8 mouse cellular contexts compared by ENCODE assay signal in the genomic region with DNA sequence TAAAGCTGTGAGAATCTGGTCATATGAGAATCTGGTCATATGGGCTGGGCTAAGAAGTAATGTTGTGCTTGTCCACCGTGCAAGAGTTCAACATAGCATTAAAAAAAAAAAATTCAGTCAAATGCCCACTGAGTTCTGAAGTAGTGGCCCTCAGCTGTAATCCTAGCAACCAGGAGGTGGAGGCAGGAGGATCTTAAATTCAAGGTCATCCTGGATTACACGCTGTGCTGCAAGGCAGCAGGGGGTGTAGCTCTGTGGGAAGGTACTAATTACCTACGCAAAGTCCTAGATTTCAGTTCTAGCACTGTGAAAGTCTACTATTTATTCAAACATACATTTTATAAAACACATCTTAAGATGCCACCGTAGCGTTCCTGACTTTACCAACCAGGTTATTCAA. TPM values are rescaled to one million over a fixed set of nuclear protein-coding genes. Genes with fewer than 3 reads are reported as not detected.
A peak's percentile ranks its signal among the peaks of the same experiment; 100 is the strongest.
DNase-seq lines count a peak whose midpoint lies in the region; ATAC-seq and TF ChIP-seq lines count a peak whose summit lies in the region.

No protein-coding gene starts in this region.

- WGBS in spleen, adult 2 months: 11% methylated on average over 5 of the region's 5 CpGs
- WGBS in liver, embryonic 11.5 days: 13% methylated on average over 5 of the region's 5 CpGs
- 9% methylated on average over 5 of the region's 5 CpGs for WGBS in stomach, postnatal 0 days

- H3K4me3 ChIP-seq in spleen, adult 2 months (ENCODE audit: extremely low read depth, insufficient read depth, insufficient read length): peak overlapping the region; percentile 92
- H3K4me3 ChIP-seq in liver, embryonic 11.5 days (ENCODE audit: low read depth, low read length): peak overlapping the region; percentile 67
- H3K4me3 ChIP-seq in stomach, postnatal 0 days (ENCODE audit: low read depth, low read length): peak overlapping the region; percentile 71

- peak overlapping the region; percentile 66 for H3K9ac ChIP-seq in liver, embryonic 11.5 days (ENCODE audit: low read depth, low read length)
- H3K9ac ChIP-seq in stomach, postnatal 0 days (ENCODE audit: low read length): peak overlapping the region; percentile 62

- no peak for TF ChIP-seq POLR2A in spleen, adult 2 months (IDR thresholded peaks at IDR 0.05; ENCODE audit: low read depth, low read length)

- H3K27me3 ChIP-seq in spleen, adult 2 months (ENCODE audit: control insufficient read depth, insufficient read depth, low read length): no peaks in the 10 kb centered on the region
- no peaks in the 10 kb centered on the region for H3K27me3 ChIP-seq in liver, embryonic 11.5 days (replicated peaks; ENCODE audit: control insufficient read depth, insufficient read depth, low read length)
- no peaks in the 10 kb centered on the region for H3K27me3 ChIP-seq in stomach, postnatal 0 days (ENCODE audit: control insufficient read depth, insufficient read depth, low read length)

- peak overlapping the region; percentile 80; the same call in 1 of the 2 replicates for H3K27ac ChIP-seq in spleen, adult 2 months (ENCODE audit: insufficient read depth, low read length)
- H3K27ac ChIP-seq in liver, embryonic 11.5 days (ENCODE audit: low read depth, low read length): no peak overlapping the region
- no peak overlapping the region for H3K27ac ChIP-seq in stomach, postnatal 0 days (replicated peaks)

- no peaks in the 10 kb centered on the region for H3K9me3 ChIP-seq in liver, embryonic 11.5 days (ENCODE audit: control insufficient read depth, low read length)
- H3K9me3 ChIP-seq in stomach, postnatal 0 days (ENCODE audit: control insufficient read depth, low read length): no peaks in the 10 kb centered on the region

- TF ChIP-seq EP300 in stomach, postnatal 0 days (optimal IDR thresholded peaks at IDR 0.05): no peak

- peak overlapping the region; percentile 61 for H3K4me2 ChIP-seq in liver, embryonic 11.5 days
- H3K4me2 ChIP-seq in stomach, postnatal 0 days (replicated peaks; ENCODE audit: low read depth): peak overlapping the region; percentile 80

- ATAC-seq in CD4-positive, CD25-positive, alpha-beta regulatory T cell, adult 4 months: no peak
- ATAC-seq in liver, embryonic 11.5 days (replicated peaks; ENCODE audit: low FRiP score): no peak
- no peak for ATAC-seq in stomach, postnatal 0 days (ENCODE audit: low FRiP score, low TSS enrichment)

- peak; percentile 24 for DNase-seq in CD4-positive, CD25-positive, alpha-beta regulatory T cell, adult 2 months (ENCODE audit: low read depth, low spot score)
- DNase-seq in spleen, adult 2 months (ENCODE audit: low read depth in 1 of 2, low spot score in 2 of 2): no peak
- DNase-seq in spleen, postnatal 14 days (ENCODE audit: low spot score in 2 of 2): no peak
- DNase-seq in liver, embryonic 11.5 days (ENCODE audit: low spot score): no peak
- DNase-seq in stomach, postnatal 0 days (ENCODE audit: low spot score): no peak
- no peak for DNase-seq in gastrocnemius, postnatal 4 days (ENCODE audit: low spot score in 2 of 2)
- no peak for DNase-seq in gastrocnemius, postnatal 25 days

- no peak for TF ChIP-seq CTCF in spleen, adult 2 months (IDR thresholded peaks at IDR 0.05; ENCODE audit: extremely low read depth, insufficient read depth, insufficient read length, insufficient replicate concordance)
- TF ChIP-seq CTCF in stomach, postnatal 0 days (IDR thresholded peaks at IDR 0.05; ENCODE audit: low read depth): 0 out of 2 replicates have a peak, but pooled peaks have one; percentile 11

- peaks cover 2% of the 10 kb centered on the region; the same call in 1 of the 2 replicates for H3K36me3 ChIP-seq in spleen, adult 2 months (ENCODE audit: control insufficient read depth, insufficient read depth, low read length)
- H3K36me3 ChIP-seq in liver, embryonic 11.5 days (ENCODE audit: control insufficient read depth, insufficient read depth, low read length): no peaks in the 10 kb centered on the region; the same call in 1 of the 2 replicates
- H3K36me3 ChIP-seq in stomach, postnatal 0 days (ENCODE audit: control insufficient read depth, insufficient read depth, low read length): no peaks in the 10 kb centered on the region

- H3K4me1 ChIP-seq in spleen, adult 2 months (ENCODE audit: control insufficient read depth, insufficient read depth, insufficient read length): no peaks in the 10 kb centered on the region; the same call in 1 of the 2 replicates
- 0 out of 2 replicates have a peak, but pooled peaks cover 3% of the 10 kb centered on the region for H3K4me1 ChIP-seq in liver, embryonic 11.5 days (replicated peaks; ENCODE audit: control insufficient read depth, insufficient read depth, low read length)
- 0 out of 2 replicates have a peak, but pooled peaks cover 5% of the 10 kb centered on the region for H3K4me1 ChIP-seq in stomach, postnatal 0 days (replicated peaks; ENCODE audit: control insufficient read depth, insufficient read depth)

RNA-seq across cellular contexts. Expression of gene Actr6, which starts 0.8 kb away (rescaled TPM):
- 10 to 100 TPM; 35.5 to 51.3 TPM for polyA plus RNA-seq in CD4-positive, CD25-positive, alpha-beta regulatory T cell, adult 4 months (2017; shearing (Covaris generic))
- 0.74 and 1.3 TPM in 2 replicates for polyA plus RNA-seq in spleen, adult 2 months (2012; rRNA removed)
- 29.3 and 33.2 TPM in 2 replicates for polyA plus RNA-seq in liver, embryonic 11.5 days (2014; fragmentation: Nextera tagmentation; extraction: Ambion mirVana)
- 17.1 TPM in 2 replicates for polyA plus RNA-seq in stomach, postnatal 0 days (2015; fragmentation: Nextera tagmentation; extraction: Ambion mirVana)
- total RNA-seq in gastrocnemius, postnatal 4 days (2021): 1 to 10 TPM; 6.9 to 8.0 TPM
- total RNA-seq in gastrocnemius, postnatal 25 days (2021): 1 to 10 TPM; 5.2 to 5.6 TPM

RNA-seq across cellular contexts. Expression of gene Uhrf1bp1l, which starts 13.4 kb away (rescaled TPM):
- 10 to 100 TPM; 20.9 to 22.3 TPM for polyA plus RNA-seq in CD4-positive, CD25-positive, alpha-beta regulatory T cell, adult 4 months (2017; shearing (Covaris generic))
- 8.7 and 11.1 TPM in 2 replicates for polyA plus RNA-seq in spleen, adult 2 months (2012; rRNA removed)
- polyA plus RNA-seq in liver, embryonic 11.5 days (2014; fragmentation: Nextera tagmentation; extraction: Ambion mirVana): 24.4 and 26.8 TPM in 2 replicates
- polyA plus RNA-seq in stomach, postnatal 0 days (2015; fragmentation: Nextera tagmentation; extraction: Ambion mirVana): 13.3 TPM in 2 replicates
- 10 to 100 TPM; 11.5 to 17.9 TPM for total RNA-seq in gastrocnemius, postnatal 4 days (2021)
- 10 to 100 TPM; 15.2 to 15.3 TPM for total RNA-seq in gastrocnemius, postnatal 25 days (2021)

RNA-seq across cellular contexts. Expression of gene Scyl2, which starts 45.3 kb away (rescaled TPM):
- 1 to 10 TPM; 9.1 to 9.8 TPM for polyA plus RNA-seq in CD4-positive, CD25-positive, alpha-beta regulatory T cell, adult 4 months (2017; shearing (Covaris generic))
- polyA plus RNA-seq in spleen, adult 2 months (2012; rRNA removed): 7.3 and 7.6 TPM in 2 replicates
- 11.7 and 13.3 TPM in 2 replicates for polyA plus RNA-seq in liver, embryonic 11.5 days (2014; fragmentation: Nextera tagmentation; extraction: Ambion mirVana)
- polyA plus RNA-seq in stomach, postnatal 0 days (2015; fragmentation: Nextera tagmentation; extraction: Ambion mirVana): 5.0 and 5.3 TPM in 2 replicates
- total RNA-seq in gastrocnemius, postnatal 4 days (2021): 10 to 100 TPM; 15.0 to 18.6 TPM
- 10 to 100 TPM; 11.5 to 12.0 TPM for total RNA-seq in gastrocnemius, postnatal 25 days (2021)
